Mouse (Mus musculus): Measurements from ENCODE around the gene Gyg.
"Not testable (repeated sequence)": the region's sequence is repeated elsewhere in the genome, so short reads cannot be mapped to it uniquely, and the experiment has no call there.

Gyg gene

GRCm38 (mm10) chr3:20130456-20131349 is 24.4 kb downstream of the Gyg start:
- no peak for ATAC-seq (ENCODE audit: low TSS enrichment)

GRCm38 (mm10) chr3:20129491-20129890 is 25.6 kb downstream of the Gyg start:
- no peak for ATAC-seq (ENCODE audit: low TSS enrichment)

GRCm38 (mm10) chr3:20127047-20127595 is 28.0 kb downstream of the Gyg start:
- ATAC-seq (ENCODE audit: low TSS enrichment), result no peak

GRCm38 (mm10) chr3:20125604-20126003 is 29.5 kb downstream of the Gyg start:
- ATAC-seq (ENCODE audit: low TSS enrichment), result 0 out of 2 replicates have a peak, but pooled peaks have one; percentile 25

- ATAC-seq (ENCODE audit: low TSS enrichment), result not testable (repeated sequence)
These were observed 33.5 kb downstream of the Gyg start for GRCm38 (mm10) chr3:20121582-20121981.

- no peak for ATAC-seq (ENCODE audit: low TSS enrichment)
These were observed 35.4 kb downstream of the Gyg start for GRCm38 (mm10) chr3:20119686-20120244.

GRCm38 (mm10) chr3:20119044-20119591 is 36.0 kb downstream of the Gyg start:
- ATAC-seq (ENCODE audit: low TSS enrichment), result no peak

GRCm38 (mm10) chr3:20111913-20112312 is 43.2 kb downstream of the Gyg start:
- ATAC-seq (ENCODE audit: low TSS enrichment), result no peak

GRCm38 (mm10) chr3:20108881-20109280 is 46.2 kb downstream of the Gyg start:
- no peak for ATAC-seq (ENCODE audit: low TSS enrichment)

- ATAC-seq (ENCODE audit: low TSS enrichment), result no peak
These were observed 50.3 kb downstream of the Gyg start for GRCm38 (mm10) chr3:20104776-20105175.

- ATAC-seq (ENCODE audit: low TSS enrichment), result no peak
These were observed 50.8 kb downstream of the Gyg start for GRCm38 (mm10) chr3:20104318-20104717.

GRCm38 (mm10) chr3:20103830-20104229 is 51.3 kb downstream of the Gyg start:
- no peak for ATAC-seq (ENCODE audit: low TSS enrichment)

- ATAC-seq (ENCODE audit: low TSS enrichment), result peak; percentile 50; the same call in 1 of the 2 replicates
These were observed 73.0 kb downstream of the Gyg start for GRCm38 (mm10) chr3:20082161-20082560.

GRCm38 (mm10) chr3:20076145-20077053 is 78.7 kb downstream of the Gyg start:
- ATAC-seq (ENCODE audit: low TSS enrichment), result no peak; the same call in 1 of the 2 replicates
